Mouse (Mus musculus): Measurements from ENCODE around the gene Gm884. TPM values are rescaled to one million over a fixed set of nuclear protein-coding genes. Genes with fewer than 3 reads are reported as not detected.
A peak's percentile ranks its signal among the peaks of the same experiment; 100 is the strongest.

The Gm884 gene
- not detected in 2 replicates for polyA plus RNA-seq (2016; fragmentation: Nextera tagmentation; extraction: Ambion mirVana)

- 87% methylated on average over 9 of the region's 9 CpGs for WGBS
- DNase-seq (ENCODE audit: low spot score), result no peak
- Histone ChIP-seq H3K36me3 (no peaks in the 10 kb centered on the region), H3K4me3 (no peak within 1 kb of the TSS), H3K9me3 (replicated peaks) (no peaks in the 10 kb centered on the region), H3K27ac (replicated peaks) (no peak within 1 kb of the TSS), H3K4me1 (no peaks in the 10 kb centered on the region), H3K27me3 (ENCODE audit: low read depth, poor library complexity, severe bottlenecking) (no peaks in the 10 kb centered on the region)
Observed at GRCm38 (mm10) chr11:103621040-103621439, at the start of gene Gm884. Gene Gm884 (minus strand): TSS chr11:103621140.

GRCm38 (mm10) chr11:103666907-103667426 lies 46.0 kb upstream of the Gm884 start:
- no peak for DNase-seq (ENCODE audit: low spot score)
- H3K4me3 ChIP-seq, result no peak overlapping the region
- 63% methylated on average over 13 of the region's 13 CpGs for WGBS
- no peaks in the 10 kb centered on the region for H3K36me3 ChIP-seq
- H3K27me3 ChIP-seq (ENCODE audit: low read depth, poor library complexity, severe bottlenecking), result peaks cover 35% of the 10 kb centered on the region
- peaks cover 25% of the 10 kb centered on the region for H3K4me1 ChIP-seq
- no peaks in the 10 kb centered on the region for H3K9me3 ChIP-seq (replicated peaks)
- H3K27ac ChIP-seq (replicated peaks), result no peak overlapping the region

GRCm38 (mm10) chr11:103666181-103666906 lies 45.4 kb upstream of the Gm884 start:
- Histone ChIP-seq H3K4me1 (peaks cover 25% of the 10 kb centered on the region), H3K36me3 (no peaks in the 10 kb centered on the region), H3K4me3 (no peak overlapping the region), H3K9me3 (replicated peaks) (no peaks in the 10 kb centered on the region), H3K27me3 (ENCODE audit: low read depth, poor library complexity, severe bottlenecking) (peaks cover 35% of the 10 kb centered on the region), H3K27ac (replicated peaks) (no peak overlapping the region)
- WGBS, result 17% methylated on average over 10 of the region's 10 CpGs
- DNase-seq (ENCODE audit: low spot score), result peak; percentile 26

DNA sequence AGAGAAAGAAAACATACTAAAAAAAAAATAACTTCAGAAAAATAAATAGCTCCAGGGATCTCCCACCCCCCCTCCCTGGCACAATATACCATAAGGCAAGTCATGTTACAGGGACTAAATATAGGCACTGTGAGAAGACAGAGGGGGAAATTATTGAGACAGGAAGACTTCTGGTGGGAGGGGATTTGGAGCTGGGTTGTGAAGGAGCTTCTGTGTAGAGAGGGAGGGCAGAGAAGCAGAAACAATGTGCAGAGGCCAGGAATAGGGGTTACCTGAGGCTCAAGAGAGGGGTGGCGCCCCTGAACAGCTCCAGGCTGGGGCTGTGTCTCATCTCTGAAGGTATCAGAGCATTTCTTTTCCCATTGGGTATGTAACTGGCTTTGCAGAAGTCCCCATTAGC lies 44.8 kb upstream of the Gm884 start:
- no peak for DNase-seq (ENCODE audit: low spot score)
- peaks cover 25% of the 10 kb centered on the region for H3K4me1 ChIP-seq
- H3K9me3 ChIP-seq (replicated peaks), result no peaks in the 10 kb centered on the region
- no peak overlapping the region for H3K27ac ChIP-seq (replicated peaks)
- H3K27me3 ChIP-seq (ENCODE audit: low read depth, poor library complexity, severe bottlenecking), result peaks cover 35% of the 10 kb centered on the region
- WGBS, result 71% methylated on average over 1 of the region's 1 CpGs
- H3K36me3 ChIP-seq, result no peaks in the 10 kb centered on the region
- no peak overlapping the region for H3K4me3 ChIP-seq

DNA sequence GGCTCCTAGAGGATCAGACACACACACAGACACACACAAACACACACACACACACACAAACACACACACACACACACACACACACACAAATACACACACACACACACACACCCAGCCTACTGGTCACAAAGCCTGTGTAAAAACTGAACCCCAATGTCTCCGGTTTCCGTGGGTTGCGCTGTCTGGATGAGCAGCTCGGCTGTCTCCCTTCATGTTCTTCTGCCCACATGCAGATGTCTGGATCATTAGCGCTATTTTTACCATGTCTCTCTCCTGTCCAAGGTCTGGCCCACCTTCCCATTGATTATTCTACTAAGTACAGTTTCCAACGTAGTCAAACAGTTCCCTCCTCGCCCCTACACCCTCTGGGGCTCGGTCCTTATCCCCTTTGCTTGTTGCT lies 42.2 kb upstream of the Gm884 start:
- DNase-seq (ENCODE audit: low spot score), result no peak
- Histone ChIP-seq H3K4me3 (no peak overlapping the region), H3K9me3 (replicated peaks) (no peaks in the 10 kb centered on the region), H3K36me3 (no peaks in the 10 kb centered on the region), H3K27me3 (ENCODE audit: low read depth, poor library complexity, severe bottlenecking) (peaks cover 35% of the 10 kb centered on the region), H3K27ac (replicated peaks) (no peak overlapping the region), H3K4me1 (peaks cover 25% of the 10 kb centered on the region)
- WGBS, result 92% methylated on average over 8 of the region's 8 CpGs

DNA sequence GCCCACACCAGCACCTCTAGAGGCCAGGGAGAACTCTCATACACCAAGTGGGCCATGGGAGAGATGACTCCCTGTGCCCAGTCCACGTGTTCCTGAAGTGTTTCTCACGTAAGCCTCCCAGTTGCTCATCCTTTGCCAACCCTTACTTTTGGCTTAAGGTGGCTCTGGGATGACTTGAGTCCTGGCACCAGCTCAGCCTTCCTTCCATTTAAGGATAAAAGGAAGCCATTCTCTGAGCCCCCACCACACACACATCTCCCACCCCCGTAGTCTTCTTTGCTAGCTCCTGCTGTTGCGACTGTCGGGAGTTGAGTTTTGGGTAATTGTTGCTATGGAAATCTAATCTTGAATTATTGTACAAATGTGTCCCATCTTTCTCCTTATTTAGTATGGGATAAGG lies 41.6 kb upstream of the Gm884 start:
- WGBS, result 82% methylated on average over 5 of the region's 5 CpGs
- H3K4me3 ChIP-seq, result no peak overlapping the region
- H3K27me3 ChIP-seq (ENCODE audit: low read depth, poor library complexity, severe bottlenecking), result peaks cover 33% of the 10 kb centered on the region
- H3K36me3 ChIP-seq, result no peaks in the 10 kb centered on the region
- no peak overlapping the region for H3K27ac ChIP-seq (replicated peaks)
- peaks cover 25% of the 10 kb centered on the region for H3K4me1 ChIP-seq
- no peaks in the 10 kb centered on the region for H3K9me3 ChIP-seq (replicated peaks)
- DNase-seq (ENCODE audit: low spot score), result no peak

- no peaks in the 10 kb centered on the region for H3K36me3 ChIP-seq
- H3K4me3 ChIP-seq, result no peak overlapping the region
- 66% methylated on average over 4 of the region's 4 CpGs for WGBS
- no peak for DNase-seq (ENCODE audit: low spot score)
- H3K4me1 ChIP-seq, result peaks cover 20% of the 10 kb centered on the region
- H3K27me3 ChIP-seq (ENCODE audit: low read depth, poor library complexity, severe bottlenecking), result peaks cover 26% of the 10 kb centered on the region
- H3K27ac ChIP-seq (replicated peaks), result no peak overlapping the region
- H3K9me3 ChIP-seq (replicated peaks), result no peaks in the 10 kb centered on the region
Observed at GRCm38 (mm10) chr11:103661863-103662262, 40.9 kb upstream of the Gm884 start.

DNA sequence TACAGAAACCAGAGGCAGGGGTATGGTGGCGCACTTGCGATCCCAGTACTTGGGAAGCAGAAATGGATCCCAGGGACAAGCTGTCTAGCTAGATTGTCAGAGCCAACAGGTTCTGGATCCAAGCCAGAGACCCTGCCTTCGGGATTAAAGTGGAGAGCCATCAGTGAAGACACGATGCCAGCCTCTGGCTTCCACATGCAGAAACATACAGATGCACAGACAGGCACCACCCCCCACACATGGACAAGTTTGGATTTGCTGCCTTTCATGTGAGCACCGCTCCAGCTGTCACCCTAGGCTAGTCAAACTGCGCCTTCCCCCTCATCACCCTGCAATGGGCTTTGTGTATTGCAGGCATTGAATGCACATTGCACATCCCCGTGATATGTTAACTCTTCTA lies 37.2 kb upstream of the Gm884 start:
- no peak for DNase-seq (ENCODE audit: low spot score)
- Histone ChIP-seq H3K4me1 (peaks cover 6% of the 10 kb centered on the region; the same call in 1 of the 2 replicates), H3K4me3 (no peak overlapping the region), H3K27ac (replicated peaks) (no peak overlapping the region), H3K9me3 (replicated peaks) (no peaks in the 10 kb centered on the region), H3K27me3 (ENCODE audit: low read depth, poor library complexity, severe bottlenecking) (peaks cover 32% of the 10 kb centered on the region), H3K36me3 (no peaks in the 10 kb centered on the region)
- WGBS, result 82% methylated on average over 7 of the region's 7 CpGs

DNA sequence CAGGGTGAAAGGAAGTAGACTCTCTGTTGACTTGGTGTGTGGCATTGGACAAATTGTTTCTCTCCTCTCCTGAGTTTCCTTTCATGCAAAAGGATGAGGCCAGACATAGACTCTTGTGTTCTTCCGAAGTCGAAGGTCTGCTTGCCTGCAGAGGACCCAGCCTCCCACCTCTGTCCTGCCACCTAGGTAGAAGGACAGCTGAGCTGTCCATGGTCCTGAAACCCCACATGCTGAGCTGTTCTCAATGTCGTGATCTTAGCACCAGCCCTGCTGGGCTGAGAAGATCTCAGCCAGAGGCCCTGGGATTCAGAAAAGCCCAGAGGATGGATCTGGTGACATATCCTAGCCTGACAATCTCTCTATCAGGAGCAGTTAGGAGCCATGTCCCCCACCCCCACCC lies 35.6 kb upstream of the Gm884 start:
- DNase-seq (ENCODE audit: low spot score), result peak; percentile 42
- Histone ChIP-seq H3K27ac (replicated peaks) (no peak overlapping the region), H3K27me3 (ENCODE audit: low read depth, poor library complexity, severe bottlenecking) (peaks cover 43% of the 10 kb centered on the region), H3K9me3 (replicated peaks) (no peaks in the 10 kb centered on the region), H3K36me3 (no peaks in the 10 kb centered on the region), H3K4me3 (no peak overlapping the region), H3K4me1 (peaks cover 6% of the 10 kb centered on the region; the same call in 1 of the 2 replicates)
- WGBS, result 9% methylated on average over 3 of the region's 3 CpGs

DNA sequence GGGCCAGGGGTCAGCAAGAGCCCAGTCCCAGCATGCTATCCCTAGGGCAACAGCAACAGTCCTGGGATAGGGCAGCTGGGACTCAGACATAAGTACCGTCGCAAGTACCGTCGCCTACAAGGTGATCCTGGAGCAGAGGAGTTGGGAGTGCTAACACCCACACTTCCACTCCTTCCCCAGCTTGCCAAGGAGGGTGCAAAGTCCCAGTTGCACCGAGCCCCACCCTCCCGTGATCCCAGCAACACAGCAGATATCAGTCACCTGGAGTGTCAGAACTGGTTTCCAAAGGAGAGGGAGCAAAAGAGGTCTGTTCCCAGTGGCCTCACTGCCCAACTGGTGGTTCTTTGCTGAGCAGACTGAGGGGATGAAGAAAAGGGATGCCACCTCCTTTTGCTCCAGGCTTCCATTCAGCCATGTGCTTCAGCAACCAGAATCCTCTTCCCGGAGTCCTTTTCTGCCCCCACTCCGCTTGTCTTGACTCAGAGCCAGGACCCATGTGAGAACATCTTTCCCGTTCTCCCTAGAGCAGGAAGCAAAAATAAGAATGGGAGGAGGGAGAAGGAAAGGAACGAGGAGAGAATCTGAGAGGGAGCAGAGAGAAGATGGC lies 32.5 kb upstream of the Gm884 start:
- Histone ChIP-seq H3K27ac (replicated peaks) (no peak overlapping the region), H3K9me3 (replicated peaks) (no peaks in the 10 kb centered on the region), H3K4me1 (peaks cover 24% of the 10 kb centered on the region), H3K27me3 (ENCODE audit: low read depth, poor library complexity, severe bottlenecking) (peaks cover 74% of the 10 kb centered on the region), H3K36me3 (no peaks in the 10 kb centered on the region), H3K4me3 (no peak overlapping the region)
- DNase-seq (ENCODE audit: low spot score), result no peak
- WGBS, result 77% methylated on average over 10 of the region's 10 CpGs

- Histone ChIP-seq H3K4me1 (peaks cover 30% of the 10 kb centered on the region), H3K4me3 (no peak overlapping the region), H3K27ac (replicated peaks) (no peak overlapping the region), H3K36me3 (no peaks in the 10 kb centered on the region), H3K27me3 (ENCODE audit: low read depth, poor library complexity, severe bottlenecking) (peaks cover 94% of the 10 kb centered on the region), H3K9me3 (replicated peaks) (no peaks in the 10 kb centered on the region)
- WGBS, result 79% methylated on average over 6 of the region's 6 CpGs
- DNase-seq (ENCODE audit: low spot score), result no peak
Observed at GRCm38 (mm10) chr11:103651426-103651825, 30.5 kb upstream of the Gm884 start.

- no peaks in the 10 kb centered on the region for H3K9me3 ChIP-seq (replicated peaks)
- H3K4me3 ChIP-seq, result peak overlapping the region; percentile 49
- WGBS, result under 1% methylated on average over 37 of the region's 37 CpGs
- peaks cover 23% of the 10 kb centered on the region for H3K4me1 ChIP-seq
- DNase-seq (ENCODE audit: low spot score), result peak; percentile 37
- H3K27ac ChIP-seq (replicated peaks), result no peak overlapping the region
- H3K27me3 ChIP-seq (ENCODE audit: low read depth, poor library complexity, severe bottlenecking), result peaks cover 88% of the 10 kb centered on the region
- no peaks in the 10 kb centered on the region for H3K36me3 ChIP-seq
Observed at GRCm38 (mm10) chr11:103649983-103650493, 29.1 kb upstream of the Gm884 start.

Data from midbrain, embryonic 10.5 days (tissue).